Mouse (Mus musculus): ENCODE measurements around the gene Grb10.

Gene Grb10

GRCm38 (mm10) chr11:11972401-11973110 lies 65.9 kb downstream of the Grb10 start:
- no peak for DNase-seq (ENCODE audit: extremely low spot score, low read depth, low spot score)

GRCm38 (mm10) chr11:11970246-11970645 lies 68.2 kb downstream of the Grb10 start:
- no peak for DNase-seq (ENCODE audit: extremely low spot score, low read depth, low spot score)

- DNase-seq (ENCODE audit: extremely low spot score, low read depth, low spot score) = no peak
These were observed 69.7 kb downstream of the Grb10 start for GRCm38 (mm10) chr11:11968830-11969229.

GRCm38 (mm10) chr11:11967519-11967918 lies 71.0 kb downstream of the Grb10 start:
- no peak for DNase-seq (ENCODE audit: extremely low spot score, low read depth, low spot score)

GRCm38 (mm10) chr11:11966220-11966619 lies 72.3 kb downstream of the Grb10 start:
- no peak for DNase-seq (ENCODE audit: extremely low spot score, low read depth, low spot score)

- DNase-seq (ENCODE audit: extremely low spot score, low read depth, low spot score) = no peak
These were observed 72.9 kb downstream of the Grb10 start for GRCm38 (mm10) chr11:11965501-11966125.

GRCm38 (mm10) chr11:11964729-11965128 lies 73.8 kb downstream of the Grb10 start:
- no peak for DNase-seq (ENCODE audit: extremely low spot score, low read depth, low spot score)

- no peak for DNase-seq (ENCODE audit: extremely low spot score, low read depth, low spot score)
These were observed 74.9 kb downstream of the Grb10 start for GRCm38 (mm10) chr11:11963587-11963986.

- DNase-seq (ENCODE audit: extremely low spot score, low read depth, low spot score) = no peak
These were observed 75.4 kb downstream of the Grb10 start for GRCm38 (mm10) chr11:11963065-11963464.

GRCm38 (mm10) chr11:11962629-11962954 lies 75.9 kb downstream of the Grb10 start:
- no peak for DNase-seq (ENCODE audit: extremely low spot score, low read depth, low spot score)

GRCm38 (mm10) chr11:11961917-11962628 lies 76.4 kb downstream of the Grb10 start:
- no peak for DNase-seq (ENCODE audit: extremely low spot score, low read depth, low spot score)

GRCm38 (mm10) chr11:11960858-11961257 lies 77.6 kb downstream of the Grb10 start:
- no peak for DNase-seq (ENCODE audit: extremely low spot score, low read depth, low spot score)

GRCm38 (mm10) chr11:11960227-11960626 lies 78.3 kb downstream of the Grb10 start:
- DNase-seq (ENCODE audit: extremely low spot score, low read depth, low spot score) = no peak

GRCm38 (mm10) chr11:11958479-11958878 lies 80.0 kb downstream of the Grb10 start:
- no peak for DNase-seq (ENCODE audit: extremely low spot score, low read depth, low spot score)

- no peak for DNase-seq (ENCODE audit: extremely low spot score, low read depth, low spot score)
These were observed 80.5 kb downstream of the Grb10 start for GRCm38 (mm10) chr11:11958061-11958361.

GRCm38 (mm10) chr11:11957211-11958060 lies 81.0 kb downstream of the Grb10 start:
- DNase-seq (ENCODE audit: extremely low spot score, low read depth, low spot score) = no peak

GRCm38 (mm10) chr11:11955783-11956182 lies 82.7 kb downstream of the Grb10 start:
- no peak for DNase-seq (ENCODE audit: extremely low spot score, low read depth, low spot score)

- DNase-seq (ENCODE audit: extremely low spot score, low read depth, low spot score) = no peak
These were observed 83.9 kb downstream of the Grb10 start for GRCm38 (mm10) chr11:11954606-11955005.

GRCm38 (mm10) chr11:11954115-11954438 lies 84.4 kb downstream of the Grb10 start:
- DNase-seq (ENCODE audit: extremely low spot score, low read depth, low spot score) = no peak

GRCm38 (mm10) chr11:11953364-11954114 lies 84.9 kb downstream of the Grb10 start:
- no peak for DNase-seq (ENCODE audit: extremely low spot score, low read depth, low spot score)

- DNase-seq (ENCODE audit: extremely low spot score, low read depth, low spot score) = no peak
These were observed 85.9 kb downstream of the Grb10 start for GRCm38 (mm10) chr11:11952569-11952968.
